Mouse (Mus musculus) retina, postnatal 1 day (tissue): ENCODE measurements at regions not wholly inside any gene's neighbourhood (a gene's known extent, or its start where the extent isn't known, plus 50 kb on each side); places are given as distances from the start of the nearest gene placed in this dataset.

Experiments used
- DNase-seq: peaks from one replicate; pipeline ENCODE4 v3.0.0-alpha.2; 2012

DNA sequence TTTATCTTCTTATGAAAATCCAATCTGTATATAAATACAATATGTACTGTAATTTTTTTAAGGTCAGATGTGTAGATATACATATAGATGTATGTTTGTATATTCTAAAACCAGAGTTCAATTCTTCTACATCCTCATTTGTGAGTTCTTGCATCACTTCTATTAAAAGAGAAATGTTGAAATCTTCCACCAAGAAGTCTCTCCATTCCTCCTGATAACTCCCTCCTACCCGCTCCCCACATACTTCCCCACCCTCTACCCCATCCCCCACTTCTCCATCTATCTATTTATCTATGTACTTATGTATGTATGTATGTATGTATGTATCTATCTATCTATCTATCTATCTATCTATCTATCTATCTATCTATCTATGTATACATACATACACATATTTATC lies 285.3 kb downstream of the Lmo4 start:
- DNase-seq: no peak

DNA sequence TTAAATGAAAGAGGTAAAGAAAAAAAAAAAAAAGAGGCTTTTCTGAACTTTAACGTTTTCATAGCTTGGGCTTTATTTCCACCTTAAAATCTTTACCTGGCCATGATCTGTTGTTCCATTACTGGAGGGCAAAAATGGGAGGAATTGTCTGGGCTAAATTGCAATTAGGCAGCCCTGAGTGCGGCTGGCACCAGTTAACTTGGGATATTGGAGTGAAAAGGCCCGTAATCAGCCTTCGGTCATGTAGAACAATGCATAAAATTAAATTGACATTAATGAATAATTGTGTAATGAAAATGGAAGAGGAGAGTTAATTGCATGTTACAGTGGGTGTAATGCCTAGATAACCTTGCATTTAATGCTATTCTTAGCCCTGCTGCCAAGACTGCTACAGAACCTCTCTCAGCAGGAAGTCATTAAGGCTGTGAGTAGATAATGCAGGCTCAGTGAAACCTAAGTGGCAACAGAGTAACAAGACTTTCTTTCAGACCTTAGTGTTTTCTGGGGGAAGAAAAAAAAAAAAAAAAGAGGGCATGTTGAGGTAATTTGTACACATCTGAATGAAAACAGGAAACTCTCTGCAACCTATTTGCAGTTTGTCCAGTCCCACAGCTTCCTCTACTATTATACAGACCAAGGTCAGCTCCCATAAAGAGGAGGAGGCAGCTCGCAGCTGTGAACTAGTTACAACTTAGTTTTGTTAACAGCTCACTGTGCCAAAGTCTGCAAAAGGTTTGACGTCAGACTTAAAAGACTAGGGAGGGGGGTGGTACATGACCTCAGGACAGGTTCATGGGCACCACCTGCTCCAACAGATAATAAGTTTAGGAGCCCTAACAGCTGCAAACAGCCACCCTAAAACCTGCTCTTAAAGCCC lies 290.4 kb downstream of the Lmo4 start:
- peak; percentile 79 for DNase-seq

DNA sequence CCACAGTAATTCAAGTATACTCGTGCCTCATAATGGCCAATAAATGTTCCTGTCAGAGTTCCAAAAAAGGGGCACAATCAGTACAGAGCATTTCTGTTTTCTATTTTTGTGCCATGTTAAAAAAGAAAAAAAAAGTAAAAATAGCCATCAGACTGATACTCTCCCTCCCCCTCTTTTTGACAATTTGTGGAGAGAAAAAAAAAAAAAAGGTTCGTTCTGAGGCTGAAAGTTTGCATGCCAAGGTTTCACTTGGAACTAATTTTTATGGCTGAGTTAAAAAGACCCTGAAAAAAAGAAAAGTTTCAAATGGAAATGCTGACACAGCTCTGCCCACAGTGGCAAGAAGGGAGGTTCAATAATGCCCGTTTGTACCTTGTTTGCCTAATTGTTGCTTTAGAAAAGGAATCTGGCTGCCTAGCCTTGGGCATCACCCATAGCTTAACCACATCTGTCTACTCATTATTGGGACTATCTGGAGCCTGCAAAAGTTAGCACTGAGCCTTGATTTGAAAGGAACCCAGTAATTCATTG lies 291.9 kb downstream of the Lmo4 start:
- DNase-seq: no peak

DNA sequence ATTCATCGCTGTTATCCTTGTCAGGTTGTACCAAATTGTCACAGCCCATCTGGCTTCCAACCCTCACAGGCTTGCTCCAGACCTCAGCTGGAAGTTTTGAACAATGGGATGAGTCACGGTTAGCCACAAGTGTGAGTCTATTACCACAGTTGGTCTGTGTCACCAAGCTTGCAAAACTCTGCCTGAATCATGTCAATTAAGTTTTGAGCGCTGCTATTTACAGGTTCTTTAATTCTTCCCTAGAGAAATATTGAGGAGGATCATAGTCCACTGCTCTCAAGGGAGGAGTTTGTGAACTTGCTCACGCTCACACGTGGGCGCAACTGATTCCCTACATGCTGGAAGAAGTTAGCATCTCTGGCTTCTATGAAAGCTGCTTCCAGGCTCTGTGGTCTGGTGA lies 292.6 kb downstream of the Lmo4 start:
- DNase-seq: peak; percentile 53

DNA sequence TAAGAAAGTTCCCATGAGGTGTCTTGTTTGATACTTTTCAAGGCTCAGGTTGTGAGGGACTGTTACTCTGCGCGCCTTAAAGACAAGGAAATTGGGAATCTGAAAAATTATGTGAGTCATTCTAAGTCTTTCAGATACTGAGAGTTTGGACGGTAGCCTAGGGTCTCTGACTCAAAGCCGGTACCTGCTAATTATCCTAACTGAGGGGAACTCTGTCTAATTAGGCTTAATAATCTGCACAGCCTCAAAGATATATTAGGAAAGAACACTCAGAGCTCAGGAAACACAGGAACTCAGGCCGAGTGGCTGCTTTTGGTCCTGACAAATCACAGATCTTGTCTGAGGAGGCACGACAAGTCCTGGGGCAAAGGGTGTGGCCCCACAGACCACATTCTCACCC lies 295.7 kb downstream of the Lmo4 start:
- no peak for DNase-seq

DNA sequence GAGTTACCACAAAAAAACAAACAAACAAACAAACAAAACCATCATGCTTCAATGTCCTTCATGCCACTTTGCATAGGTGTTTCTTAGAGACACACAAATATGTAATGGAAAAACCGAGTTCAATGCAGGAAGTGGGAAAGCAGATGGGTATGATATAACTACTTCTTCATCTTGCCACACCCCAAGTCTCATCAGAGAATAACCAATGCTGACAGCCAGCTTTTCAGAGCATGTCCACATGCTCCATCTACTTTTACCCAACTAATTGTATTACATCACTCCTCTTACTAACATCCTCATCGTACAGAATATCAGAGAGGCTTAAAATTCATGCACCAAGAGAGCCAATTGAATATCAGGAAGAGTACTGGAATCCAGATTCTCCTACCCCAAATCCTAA lies 301.6 kb downstream of the Lmo4 start:
- DNase-seq: no peak

DNA sequence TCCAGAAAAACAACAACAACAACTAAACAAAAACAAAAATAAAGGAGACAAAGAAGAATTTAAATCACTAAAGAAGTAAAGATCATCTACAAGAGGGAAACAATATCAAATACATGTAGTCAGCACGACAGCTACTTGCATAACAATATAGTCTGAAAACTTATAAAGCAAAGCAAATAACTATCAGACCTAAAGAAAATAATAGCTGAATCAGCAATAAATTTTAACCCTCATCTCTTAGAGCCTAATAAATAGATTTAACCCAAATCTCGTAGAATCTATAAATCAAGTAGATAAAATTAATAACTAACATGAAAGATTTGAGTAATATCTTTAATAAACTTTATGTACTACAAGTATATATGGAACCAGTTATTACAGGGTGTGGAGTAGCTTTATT lies 324.2 kb downstream of the Lmo4 start:
- DNase-seq: no peak

DNA sequence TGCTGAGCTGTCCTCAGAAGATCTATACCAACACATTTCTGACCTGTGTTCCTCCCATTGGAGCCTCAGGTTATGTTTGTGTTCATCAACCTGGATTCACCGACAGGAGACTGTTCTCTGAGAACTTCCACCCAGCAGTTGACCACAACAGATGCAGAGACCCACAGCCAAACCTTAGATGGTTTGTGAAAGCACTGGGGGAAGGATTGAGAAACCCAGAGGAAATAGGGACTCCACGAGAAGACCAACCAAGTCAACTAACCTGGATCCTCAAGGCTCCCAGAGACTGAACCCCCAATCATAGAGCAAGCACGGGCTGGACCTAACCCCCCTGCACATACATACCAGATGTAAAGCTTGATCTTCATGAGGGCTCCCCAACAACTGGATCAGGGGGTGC lies 331.1 kb downstream of the Lmo4 start:
- no peak for DNase-seq

DNA sequence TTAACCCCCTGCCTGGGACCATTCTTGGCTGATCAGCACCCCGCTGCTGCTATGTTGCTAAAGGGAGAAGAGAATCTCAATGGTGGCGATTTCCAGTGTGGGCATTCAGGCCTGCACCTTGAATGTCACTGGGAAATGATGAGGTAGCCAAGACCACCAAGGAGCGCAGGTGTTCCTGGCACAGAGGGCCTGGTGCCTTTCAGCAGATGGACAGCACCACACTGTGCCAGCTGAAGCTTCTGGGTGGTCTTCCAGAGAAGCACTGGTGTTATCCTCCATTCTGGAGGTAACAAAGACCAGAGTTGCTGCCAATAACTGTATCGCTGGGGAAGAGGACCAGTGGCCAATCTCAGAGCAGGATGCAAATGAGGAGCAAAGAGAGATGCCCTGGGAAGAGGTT lies 338.5 kb downstream of the Lmo4 start:
- DNase-seq: peak; percentile 24

DNA sequence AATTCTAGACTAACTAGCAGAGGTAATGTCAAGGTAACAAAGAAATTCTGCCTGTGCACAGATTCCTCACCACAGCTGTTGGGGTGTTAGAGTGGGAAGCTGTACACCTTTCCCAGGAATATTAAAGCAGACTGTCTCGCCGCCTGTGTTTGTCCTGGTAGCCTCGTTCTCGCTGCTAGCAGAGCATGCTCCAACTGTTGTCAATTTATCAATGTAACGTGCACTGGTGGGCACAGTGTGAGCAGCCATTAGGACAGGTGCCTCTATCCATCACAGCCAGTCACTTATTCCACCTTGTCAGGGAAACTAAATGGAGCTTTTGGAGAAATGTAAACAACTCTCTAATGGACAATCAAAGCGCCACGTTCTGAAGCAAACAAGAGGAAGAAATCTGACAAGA lies 339.4 kb downstream of the Lmo4 start:
- no peak for DNase-seq

DNA sequence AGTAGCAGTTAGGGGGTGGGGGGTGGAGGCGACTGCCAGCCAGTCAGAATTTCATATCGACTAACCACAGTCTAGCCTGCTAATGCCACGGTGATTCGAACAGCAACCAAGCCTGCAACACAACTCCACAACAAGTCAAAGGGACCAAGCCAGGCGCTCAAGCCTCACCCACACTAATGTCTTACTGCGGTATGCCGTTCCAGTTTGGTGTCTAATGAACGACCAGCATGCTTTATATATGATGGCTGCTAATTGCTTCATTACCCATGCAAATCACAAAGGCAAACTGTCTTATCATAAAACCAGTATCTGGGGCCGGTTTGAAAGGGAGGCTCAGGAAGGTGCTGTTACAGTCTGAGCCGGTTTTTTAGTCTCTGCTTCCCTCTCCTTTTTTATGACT lies 340.5 kb downstream of the Lmo4 start:
- DNase-seq: no peak

DNA sequence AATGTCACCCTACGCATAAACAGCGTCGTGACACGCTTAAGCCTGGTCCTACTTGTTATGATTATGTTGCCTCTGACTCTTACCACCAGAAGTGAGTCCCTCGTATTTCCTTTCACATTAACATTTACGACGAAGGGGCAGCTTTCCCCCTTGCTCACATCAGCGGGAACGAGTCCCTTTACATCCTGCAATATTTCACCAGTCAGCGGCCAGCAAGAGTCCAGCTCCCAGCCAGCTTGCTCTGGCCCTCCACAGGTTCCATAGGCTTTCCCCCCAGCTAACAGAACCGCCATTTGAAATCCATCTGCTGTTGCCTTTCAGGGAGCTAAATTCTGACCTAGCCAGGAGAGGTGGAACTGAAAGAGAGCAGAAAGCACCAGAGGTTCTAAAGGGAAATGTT lies 342.5 kb downstream of the Lmo4 start:
- DNase-seq: no peak

DNA sequence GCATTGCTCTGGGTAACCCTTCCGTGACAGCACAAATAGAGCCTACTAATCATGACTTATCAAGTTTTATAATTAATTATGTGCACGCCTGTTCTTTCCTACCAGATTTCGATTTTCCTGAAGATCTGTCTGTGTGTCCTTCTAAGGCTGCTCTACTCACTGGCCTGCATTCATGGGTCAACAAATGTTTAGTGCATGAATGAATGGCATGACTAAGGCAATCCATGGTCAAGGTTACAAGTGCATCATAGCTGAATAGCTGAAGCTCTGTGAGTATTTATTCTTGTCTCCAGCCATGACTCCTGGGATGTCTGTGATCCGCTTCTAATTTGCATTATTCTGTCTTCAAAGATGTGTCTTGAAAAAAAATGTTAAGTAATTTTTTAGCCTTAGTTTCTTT lies 343.2 kb downstream of the Lmo4 start:
- no peak for DNase-seq

DNA sequence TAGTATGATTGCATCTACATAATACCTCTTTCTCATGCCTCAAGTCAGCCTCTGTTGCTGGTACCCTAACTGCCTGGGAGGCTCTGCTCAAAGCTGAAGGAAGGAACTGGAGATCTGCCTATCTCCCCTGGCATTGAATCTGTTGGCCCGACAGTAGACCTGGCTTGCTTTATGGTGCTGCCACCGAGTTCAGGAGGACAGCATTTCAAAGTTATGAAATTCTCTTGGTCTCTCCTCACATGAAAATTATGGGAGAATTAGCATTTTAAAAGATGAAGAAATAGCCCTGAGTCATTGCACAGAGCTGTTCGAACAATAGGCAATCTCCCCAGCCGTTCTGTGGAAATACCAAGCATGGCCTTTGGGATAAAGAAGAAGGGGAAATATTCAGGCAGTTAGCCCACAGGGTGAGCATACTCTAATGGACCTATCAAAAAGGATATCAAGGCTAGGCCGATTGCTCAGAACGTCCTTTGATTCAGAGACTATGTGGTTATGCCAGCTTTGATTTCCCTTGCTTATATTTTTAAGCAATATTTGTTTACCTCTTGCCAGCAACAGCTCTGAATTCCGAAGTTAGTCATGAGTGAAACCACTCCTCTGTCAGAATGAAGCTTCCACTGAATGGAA lies 369.3 kb downstream of the Lmo4 start:
- no peak for DNase-seq

DNA sequence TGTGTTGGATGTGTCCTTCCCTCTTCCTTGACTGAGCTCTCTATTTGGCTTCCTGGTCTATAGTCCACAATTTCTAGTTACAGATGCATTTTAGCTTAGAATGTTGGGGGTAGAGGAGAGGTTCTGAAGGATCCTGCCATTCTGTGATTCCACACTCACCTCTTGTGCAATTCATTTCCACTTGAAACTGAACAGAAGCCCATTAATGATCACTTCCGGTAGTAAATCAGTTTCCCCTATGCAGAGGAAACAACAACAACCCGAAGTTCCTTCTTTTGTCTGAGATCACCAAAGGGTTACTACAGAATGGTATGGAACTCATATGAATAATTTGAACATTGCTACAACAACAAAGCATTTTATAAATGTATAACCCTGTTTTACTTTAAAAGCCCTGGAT lies 370.3 kb downstream of the Lmo4 start:
- DNase-seq: no peak

DNA sequence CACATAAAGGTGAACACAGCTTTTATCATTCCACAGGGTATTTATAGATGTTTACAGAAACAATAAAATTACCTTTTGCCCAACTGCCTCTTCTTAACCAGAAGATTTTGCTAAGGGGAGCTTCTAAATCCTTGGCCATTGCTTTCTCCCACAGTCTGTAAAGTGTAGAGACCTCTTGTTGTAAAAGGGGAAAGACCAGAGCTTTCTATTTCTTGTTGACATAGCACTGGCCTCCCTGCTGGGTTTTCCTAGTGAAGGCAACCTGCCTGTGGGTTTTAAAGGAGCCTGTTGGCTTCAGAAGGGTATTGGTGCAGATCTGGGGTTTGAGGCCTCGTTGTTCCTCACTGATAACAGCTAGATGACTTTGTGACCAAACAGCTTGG lies 381.6 kb downstream of the Lmo4 start:
- DNase-seq: no peak

DNA sequence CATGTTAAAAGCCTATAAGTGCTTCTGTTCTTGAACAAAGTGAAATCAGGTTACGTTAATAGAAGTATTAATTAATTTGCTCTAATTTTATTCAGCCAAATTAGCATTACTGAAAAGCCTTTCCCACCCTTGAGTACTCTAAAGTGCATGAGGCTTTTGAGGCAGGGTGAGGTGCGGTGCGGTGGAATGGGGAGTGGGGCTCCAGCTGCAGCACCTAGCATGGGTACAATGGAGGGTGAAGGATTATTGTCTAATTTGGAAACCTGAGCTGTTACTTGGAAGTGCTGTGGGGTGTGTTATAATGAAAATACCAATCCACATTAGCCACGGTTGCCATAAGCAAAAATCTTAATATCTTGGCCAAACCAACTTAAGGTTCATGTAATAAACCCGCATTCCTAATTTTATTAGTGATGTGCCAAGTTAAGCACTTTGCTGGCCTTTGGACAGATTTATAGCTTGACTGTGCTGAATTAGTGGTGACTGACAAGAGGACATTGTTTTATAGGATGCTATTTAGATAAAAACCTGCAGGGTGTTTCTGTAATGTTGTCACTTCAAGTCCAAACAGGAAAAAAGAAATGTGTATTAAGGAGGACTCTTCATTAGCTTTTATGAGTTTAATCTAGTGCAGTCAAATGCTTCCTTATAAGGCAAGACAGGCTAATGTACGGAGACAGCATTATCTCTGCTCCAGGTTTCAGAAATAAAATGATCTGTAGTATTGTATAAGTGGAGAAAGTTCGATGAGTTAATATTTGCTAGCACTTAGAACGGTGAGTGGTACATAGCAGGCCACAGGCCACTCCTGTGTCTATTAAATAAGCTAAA lies 382.2 kb downstream of the Lmo4 start:
- DNase-seq: no peak

DNA sequence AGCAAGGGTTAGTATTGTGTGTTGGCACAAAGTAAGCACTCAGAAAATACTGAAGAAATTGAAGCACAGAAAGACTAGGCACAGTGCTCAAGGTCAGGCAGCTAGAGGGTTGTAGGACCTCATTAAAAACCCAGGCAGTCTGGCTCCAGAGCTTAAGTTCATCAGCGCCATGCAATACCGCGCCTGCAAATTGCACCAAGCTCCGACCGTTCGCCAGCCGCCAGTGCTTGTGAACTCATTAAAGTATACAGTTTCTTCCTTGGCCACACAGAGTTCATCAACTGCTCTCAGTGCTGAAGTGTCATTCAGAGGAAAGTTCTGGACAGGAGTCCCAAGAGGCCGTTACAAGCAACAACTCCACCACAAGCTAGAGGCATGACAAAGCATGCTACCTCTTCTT lies 397.5 kb downstream of the Lmo4 start:
- DNase-seq: no peak

DNA sequence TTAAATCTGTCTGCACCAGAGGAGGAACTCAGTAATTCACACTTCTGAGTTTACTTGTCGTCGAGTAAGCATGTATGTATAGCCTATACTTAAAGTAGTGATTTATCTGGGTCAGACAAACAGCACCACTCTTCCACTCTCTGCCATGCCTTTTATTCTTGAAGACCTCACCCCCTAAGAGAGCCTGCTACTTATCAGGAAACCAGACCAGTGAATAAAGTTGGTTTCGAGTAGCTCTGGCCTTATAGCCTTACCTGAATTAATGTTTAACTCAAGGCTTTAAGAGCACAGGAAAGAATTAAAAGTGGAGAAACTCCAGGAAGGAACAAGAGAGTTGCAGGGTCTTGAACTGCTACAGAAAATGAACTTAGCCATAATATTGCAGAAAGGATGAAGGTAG lies 398.1 kb downstream of the Lmo4 start:
- no peak for DNase-seq

DNA sequence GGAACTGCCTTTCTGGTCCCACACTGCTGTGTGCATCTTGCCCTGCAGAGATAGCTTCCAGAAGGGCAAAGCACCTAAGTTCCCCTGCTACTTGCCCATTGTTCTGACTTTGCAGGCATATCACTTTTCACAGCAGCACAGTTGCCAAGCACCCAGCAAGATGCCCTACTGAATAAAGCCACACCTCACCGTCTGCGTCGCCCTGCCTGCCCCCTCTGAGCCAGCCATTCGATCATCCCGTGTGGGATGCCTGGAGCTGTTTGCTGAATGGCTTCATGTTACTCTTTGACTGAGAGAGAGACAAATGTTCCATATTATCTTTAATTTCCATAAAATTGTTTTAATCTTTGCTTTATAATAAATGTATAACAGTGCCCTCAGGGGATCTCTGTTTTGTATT lies 407.2 kb downstream of the Lmo4 start:
- no peak for DNase-seq

DNA sequence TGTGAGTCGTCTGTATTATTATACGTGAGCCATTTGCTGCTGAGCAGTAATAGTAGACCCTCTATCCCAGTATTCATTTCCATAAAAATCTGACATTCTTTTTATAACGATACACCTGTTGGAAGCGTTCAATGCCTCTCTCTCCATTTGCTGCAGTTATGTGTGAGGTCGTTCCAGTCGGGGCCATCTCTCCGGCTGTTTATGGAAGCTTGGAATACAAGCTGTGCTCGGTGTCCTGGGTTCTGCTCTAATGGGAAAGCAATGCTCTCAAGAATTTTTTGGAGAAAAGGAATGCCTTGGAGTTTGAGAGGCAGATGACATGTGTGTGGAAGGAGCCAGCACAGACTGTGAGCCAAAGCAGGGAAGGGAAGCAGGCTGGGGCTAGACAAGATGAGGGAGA lies 414.1 kb downstream of the Lmo4 start:
- no peak for DNase-seq

DNA sequence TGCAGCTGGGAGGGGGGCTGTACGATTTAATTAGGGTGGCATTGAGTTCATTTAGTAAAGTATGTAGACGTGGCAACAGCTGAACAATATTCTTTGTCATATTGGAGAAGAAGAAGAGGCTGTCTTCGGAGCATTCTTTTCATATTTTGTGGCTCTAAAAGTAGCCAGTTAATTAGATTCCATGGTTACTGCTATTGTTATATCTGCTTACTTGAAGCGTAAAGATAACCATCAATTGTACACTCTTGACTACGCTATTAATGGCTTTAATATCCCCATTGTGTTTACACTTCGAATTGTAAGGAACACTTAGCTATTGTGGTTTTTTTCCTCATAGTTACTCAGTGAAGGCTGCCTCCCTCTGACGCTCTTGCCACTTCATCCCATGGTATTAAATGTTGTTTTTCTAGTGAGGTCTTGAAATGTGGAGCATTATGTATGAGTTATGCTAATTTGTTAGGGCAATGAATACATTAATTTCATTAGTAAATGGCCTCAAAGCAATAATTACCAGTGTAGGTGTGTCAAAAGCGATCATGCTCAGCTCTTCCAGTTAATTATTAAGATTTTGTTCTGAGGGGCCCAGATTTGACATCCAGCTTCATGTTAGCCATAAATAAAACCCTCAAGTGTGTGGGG lies 415.0 kb downstream of the Lmo4 start:
- DNase-seq: peak; percentile 71

DNA sequence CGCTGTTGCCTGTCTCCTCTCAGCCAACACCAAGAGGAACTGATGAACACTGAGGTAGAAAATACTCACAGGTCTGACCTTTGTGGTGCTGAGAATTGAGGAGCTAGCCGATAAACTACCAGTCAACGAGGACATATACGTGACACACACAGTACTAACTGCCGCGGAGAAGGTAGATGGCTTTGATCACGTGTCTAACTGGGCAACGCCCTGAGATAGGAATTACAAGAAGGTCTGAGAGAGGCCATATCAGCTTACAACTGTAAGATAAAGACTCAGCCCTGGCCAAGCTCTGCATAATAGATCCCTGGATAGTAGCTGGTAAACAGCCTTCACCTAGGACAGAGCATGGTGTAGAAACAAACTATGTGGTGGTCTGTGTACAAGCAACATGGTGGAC lies 418.1 kb downstream of the Lmo4 start:
- DNase-seq: no peak
